Mouse (Mus musculus) frontal cortex, postnatal 10 days (tissue): ENCODE data around the gene Il1r1.

ENCODE experiments used
- DNase-seq, 2 experiments: peaks; one replicate each; pipeline ENCODE4 v3.0.0; 2022; ENCODE audit warnings: low spot score in 2 of 2, mixed read lengths in 1 of 2

Il1r1 gene

GRCm38 (mm10) chr1:40231116-40231515 is 6.2 kb downstream of the Il1r1 start:
- no peak for DNase-seq

- DNase-seq: no peak
Observed at GRCm38 (mm10) chr1:40233217-40233616, 8.3 kb downstream of the Il1r1 start.

DNA sequence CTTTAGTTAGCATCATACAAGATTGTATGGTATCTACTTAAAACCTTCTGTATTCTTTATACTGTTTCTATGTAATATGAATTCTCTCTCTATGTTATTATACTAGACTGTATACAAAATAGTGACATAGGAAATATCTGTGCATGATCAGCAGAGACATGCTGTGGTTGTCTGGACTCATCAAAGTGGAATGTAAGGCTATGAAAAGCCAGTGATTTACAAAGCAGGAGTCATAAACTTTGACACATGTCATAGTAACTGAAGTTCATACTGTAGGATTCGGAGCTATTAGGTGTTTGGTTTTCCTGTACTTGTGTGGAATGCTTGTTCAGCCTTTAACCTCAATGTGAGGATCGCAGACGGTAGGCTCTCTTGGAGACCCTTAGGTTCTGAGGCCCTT is 8.7 kb downstream of the Il1r1 start:
- no peak for DNase-seq

GRCm38 (mm10) chr1:40235597-40236249 is 10.8 kb downstream of the Il1r1 start:
- DNase-seq: no peak

GRCm38 (mm10) chr1:40236694-40237093 is 11.8 kb downstream of the Il1r1 start:
- DNase-seq: no peak

- DNase-seq: no peak
Observed at GRCm38 (mm10) chr1:40237094-40237493, 12.2 kb downstream of the Il1r1 start.

DNA sequence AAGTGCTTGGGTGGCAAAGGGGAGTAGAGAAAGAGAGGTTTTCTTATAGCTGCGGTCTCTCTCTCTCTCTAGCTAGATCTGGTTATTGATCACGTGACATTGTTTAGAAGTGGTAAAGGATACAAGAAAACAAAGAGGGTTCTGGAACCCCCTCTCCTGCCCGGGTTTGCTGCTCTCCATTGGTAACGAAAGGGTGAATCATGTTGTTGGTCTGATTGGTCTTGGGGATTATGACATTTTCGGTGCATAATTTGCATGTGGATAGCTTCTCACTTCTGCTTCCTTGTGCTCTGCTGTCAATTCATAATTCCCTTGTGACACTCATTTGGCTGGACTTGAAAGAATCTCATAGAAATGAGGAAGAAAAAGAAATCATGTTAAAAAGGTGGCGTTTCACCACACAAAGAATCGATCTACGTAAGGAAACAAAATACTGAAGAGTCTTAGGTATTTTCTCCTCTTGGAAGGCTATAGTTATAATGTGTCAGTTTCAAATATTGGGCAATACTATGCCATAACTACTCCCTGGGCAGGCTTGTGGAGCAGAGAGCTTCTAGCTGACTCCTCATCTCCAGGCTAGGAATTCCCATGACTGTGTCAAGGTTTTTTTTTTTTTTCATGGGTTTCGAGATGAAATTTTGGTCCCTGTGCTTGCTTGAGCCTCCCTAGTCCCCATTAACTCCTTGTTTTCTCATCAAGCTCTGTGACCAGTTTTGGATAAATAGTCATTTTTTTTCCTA is 15.6 kb downstream of the Il1r1 start:
- no peak for DNase-seq

- no peak for DNase-seq
Observed at GRCm38 (mm10) chr1:40242717-40243116, 17.8 kb downstream of the Il1r1 start.

DNA sequence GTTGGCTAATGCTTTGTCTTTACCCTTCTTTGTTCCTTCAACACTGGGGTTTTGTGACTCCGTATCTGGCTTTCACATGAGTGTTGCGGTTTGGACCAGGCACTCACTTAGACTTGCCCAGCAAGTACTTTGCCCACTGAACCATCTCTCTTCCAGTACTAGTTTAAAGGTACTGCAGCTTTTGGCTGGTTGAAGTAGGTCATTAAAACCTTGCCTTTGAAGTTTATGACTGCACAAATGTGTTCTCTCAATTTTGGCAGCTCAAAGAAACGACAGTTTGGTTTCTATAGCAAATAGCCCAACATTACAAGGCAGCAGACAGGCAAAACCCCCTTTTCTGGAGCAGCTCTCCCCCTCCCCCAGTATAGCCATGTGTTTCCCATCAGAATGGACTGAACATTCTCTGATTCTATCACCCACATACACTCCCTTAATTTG is 18.7 kb downstream of the Il1r1 start:
- no peak for DNase-seq

DNA sequence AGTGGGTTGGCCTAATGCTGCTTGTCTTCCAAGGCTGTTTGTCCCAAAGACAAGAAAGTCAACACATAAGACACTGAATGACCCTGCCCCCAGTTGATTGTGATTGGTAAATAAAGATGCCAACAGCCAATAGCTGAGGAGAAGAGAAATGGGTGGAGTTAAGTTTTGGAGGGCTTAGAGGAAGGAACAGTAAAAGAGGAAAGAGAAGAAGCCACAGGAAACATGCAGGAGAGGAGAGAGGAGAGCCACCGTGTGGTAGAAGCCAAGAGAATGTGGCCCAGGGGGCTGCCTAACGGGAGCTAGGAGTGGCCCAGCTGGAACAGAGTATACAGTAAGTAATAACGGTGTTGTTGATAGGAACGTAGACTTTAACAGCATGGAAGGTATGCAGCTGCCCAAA is 25.5 kb downstream of the Il1r1 start:
- DNase-seq: no peak

GRCm38 (mm10) chr1:40252507-40252906 is 27.6 kb downstream of the Il1r1 start:
- DNase-seq: no peak

DNA sequence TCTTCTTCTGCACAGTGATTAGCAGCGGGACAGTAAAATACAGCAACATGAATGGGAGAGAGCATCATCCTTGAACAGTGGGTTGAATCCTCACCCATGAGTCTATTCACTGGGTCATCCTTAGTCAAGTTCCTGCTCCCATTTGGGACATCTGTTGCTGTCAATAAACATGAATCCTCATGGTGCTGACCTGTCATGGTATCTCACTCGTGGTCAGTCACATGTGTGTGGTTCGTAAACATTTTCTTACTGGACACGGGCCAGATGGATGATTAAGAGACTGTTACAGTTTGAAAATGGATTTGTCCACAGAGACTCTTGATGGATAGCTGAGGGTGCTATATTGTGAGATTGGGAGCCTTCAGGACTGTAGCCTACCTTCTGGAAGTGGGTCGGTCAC is 29.1 kb downstream of the Il1r1 start:
- no peak for DNase-seq

- DNase-seq: no peak
Observed at GRCm38 (mm10) chr1:40254347-40255057, 29.6 kb downstream of the Il1r1 start.

- no peak for DNase-seq
Observed at GRCm38 (mm10) chr1:40262441-40263121, 37.7 kb downstream of the Il1r1 start.

GRCm38 (mm10) chr1:40263122-40263498 is 38.2 kb downstream of the Il1r1 start:
- DNase-seq: no peak

DNA sequence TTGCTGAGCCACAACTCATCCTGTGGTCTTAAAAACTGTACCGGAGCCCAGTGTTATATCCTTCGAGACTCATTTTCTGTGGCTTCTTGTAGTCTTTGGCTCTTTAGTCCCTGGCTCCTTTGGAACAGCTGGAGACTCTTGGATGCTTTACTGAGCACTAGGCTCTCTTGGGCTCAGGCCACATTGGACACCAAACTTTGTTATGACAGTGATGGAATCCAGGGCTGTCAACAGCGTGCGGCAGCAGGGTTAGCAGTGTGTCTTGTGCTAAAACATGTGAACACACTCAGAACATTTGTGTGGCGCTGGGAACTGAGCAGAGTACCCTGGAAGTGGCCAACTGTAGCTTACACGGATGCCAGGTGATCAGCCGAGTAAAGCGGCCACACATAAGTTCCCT is 38.8 kb downstream of the Il1r1 start:
- DNase-seq: no peak

DNA sequence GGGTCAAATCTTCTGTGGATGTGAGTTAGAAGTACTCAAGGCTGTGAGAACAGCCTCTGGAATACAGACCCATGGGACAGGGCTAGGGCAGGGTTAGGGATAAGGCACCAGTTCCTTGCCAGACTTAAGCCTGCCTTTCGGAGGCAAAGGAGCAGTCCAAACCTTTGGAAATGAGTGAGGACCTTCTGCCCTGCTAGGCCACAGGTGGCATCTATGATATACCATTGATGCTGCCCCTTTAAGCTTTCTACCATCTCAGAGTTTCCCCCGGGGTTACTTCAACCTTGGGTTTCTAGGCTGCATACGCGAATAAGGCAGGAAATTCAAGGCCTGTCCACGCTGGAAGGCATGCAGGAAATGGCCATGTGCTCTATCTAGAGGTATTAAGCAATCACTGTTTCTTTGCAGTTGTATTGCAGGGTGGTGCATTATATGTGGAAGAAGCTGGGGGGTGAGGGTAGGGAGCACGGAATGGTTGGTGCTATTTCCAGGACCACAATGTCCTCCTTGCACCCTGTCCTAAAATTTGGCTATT is 40.5 kb downstream of the Il1r1 start:
- DNase-seq: no peak

DNA sequence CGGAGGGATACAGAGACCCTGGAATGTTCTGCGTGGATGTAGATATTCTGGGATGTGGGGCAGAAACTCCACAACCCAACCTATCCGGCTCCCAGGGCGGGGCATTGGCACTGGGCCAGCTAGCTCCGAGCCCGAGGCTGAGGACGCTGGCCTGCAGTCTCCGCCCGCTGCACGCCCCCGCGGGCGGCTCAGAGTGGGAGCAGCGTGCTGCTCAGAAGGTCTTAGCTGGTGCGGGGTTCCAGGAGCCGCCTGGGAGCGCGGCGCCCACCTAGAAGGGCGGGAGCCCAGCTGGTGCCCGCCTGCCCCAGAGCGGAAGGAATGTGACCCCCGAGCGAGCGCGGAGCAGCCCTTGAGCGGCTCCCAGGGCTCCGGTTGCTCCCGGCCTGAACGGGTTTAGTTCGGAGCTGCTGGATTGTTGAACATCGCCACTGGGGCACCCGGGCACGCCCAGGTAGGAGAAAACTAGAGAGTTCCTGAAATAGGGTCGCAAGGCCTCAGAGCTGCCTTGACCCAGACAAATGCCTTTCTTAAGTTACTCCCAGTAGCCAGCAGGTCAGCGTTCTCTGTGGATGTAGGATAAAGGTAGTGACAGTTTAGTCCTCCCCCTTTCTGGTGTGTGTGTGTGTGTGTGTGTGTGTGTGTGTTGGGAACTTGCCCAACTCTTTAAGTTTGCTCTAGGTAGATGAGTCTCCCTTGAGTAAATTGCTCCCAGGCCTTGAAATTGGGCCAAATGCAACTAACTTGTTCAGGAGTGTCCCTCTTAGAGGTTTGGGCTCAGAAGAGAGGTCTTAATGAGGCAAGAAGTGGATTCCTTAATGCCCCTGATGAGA is 41.8 kb downstream of the Il1r1 start:
- peak; percentile 45 to 61 for DNase-seq

- no peak for DNase-seq
Observed at GRCm38 (mm10) chr1:40267846-40268245, 43.0 kb downstream of the Il1r1 start.

DNA sequence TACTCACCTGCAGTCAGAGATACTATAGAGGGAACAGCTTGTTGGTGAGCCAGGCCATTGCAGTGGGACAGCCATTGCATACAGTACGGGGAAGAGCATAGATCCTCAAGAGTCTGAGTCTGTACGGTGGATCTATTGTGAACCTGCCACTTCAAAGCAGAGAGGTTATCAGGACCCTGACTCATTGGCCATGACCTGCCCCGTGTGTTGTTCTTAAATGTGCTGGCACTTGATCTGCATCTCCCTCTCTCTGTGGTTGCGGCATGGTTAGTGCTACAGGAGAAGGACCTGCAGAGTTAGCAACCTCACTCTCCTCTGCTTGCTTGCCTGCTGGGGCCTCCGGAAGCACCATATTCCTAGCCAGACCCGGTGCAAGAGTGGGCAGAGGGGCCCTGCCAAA is 43.7 kb downstream of the Il1r1 start:
- DNase-seq: no peak

DNA sequence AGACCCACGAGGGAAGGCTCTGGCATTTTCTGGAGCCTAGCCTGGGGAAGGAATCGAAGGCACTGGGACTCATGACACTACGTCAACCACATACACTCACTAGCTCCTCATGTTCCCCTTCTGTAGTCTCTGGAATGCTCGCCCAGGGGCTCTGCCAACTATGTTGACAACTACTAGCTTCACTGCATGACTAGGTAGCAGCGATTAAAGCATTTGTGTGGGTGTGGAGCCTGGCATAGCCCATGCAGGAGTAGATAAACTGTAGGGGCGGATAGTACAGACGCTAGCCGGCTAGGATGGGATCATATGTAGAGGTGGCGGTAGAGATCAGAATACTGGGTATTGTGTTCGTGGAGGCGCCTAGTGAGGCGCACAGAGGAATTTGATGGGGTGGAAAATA is 45.5 kb downstream of the Il1r1 start:
- DNase-seq: no peak
